Mouse (Mus musculus) v-Abl transformed pro-B cells (cell line): ENCODE data around the gene Pik3ca.

ENCODE experiments used
- in situ Hi-C, 2 experiments: fragments of 400-800 bp; cut with MboI; formaldehyde crosslinking; loops; one replicate each; pipeline ENCODE4 v1.15.1; 2025; ENCODE audit not compliant: unreplicated experiment in 2 of 2

Pik3ca gene

DNA sequence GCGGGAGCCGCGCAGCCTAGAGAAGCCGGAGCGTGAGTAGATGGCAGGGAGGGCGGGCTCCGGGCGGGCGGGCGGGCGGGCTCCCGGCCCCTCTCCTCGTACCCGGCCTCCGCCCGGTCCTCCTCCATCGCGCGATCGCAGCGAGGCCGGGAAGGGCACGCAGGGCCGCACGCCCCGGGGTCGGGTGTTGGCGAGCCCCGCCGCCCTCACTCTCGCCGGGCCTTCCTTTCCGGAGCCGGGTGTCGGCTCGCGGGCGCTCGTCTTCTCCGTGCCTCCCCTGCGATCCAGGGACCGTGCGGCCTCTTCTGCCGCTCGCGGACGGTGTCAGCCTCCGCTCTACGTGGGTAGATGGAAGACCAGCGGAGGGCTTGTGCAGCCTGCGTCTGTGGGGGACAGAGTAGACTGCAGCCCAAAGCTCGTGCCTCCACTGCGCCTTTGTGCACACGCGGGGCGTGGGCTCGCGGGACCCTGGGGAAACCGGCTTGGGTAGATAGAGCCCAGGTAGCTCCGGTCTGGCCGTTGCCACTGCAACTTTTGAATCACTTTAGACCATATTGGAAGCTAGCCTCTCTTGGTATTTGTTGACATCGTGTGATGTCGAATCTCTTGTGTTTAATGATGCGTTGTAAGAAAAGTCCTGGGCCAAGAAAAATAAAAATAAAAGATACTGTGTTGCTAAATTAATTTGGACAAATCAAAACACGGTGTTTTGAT lies at the start of gene Pik3ca:
TSS of gene Pik3ca (plus strand) at position 211 of the 714 bp plus-strand sequence.
- in situ Hi-C loops: loop anchor here (10.0 to 25.0 kb wide), 2 partner anchors 307 to 1785 kb away; partner anchors contain the start of genes Actl6a (in 1 of the 2) and Mynn (in 1 of the 2)

DNA sequence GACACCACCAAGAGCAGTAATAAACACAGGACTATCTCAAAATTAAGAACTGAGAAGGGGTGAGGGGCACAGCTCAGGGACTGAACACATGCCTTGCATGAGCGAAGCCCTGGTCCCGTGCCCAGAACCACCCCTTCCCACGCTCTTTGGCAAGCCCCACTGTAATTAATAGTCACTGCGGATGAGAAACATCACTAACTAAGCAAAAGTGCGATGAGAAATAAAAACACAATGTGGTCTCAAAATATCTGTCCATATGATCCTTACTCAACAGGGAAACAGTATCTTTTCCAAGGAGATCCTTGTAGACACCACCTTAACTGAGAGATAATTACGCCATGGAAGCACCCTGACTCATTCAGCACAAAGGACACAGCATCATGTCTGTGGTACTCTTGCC lies 49.6 kb upstream of the Pik3ca start:
- in situ Hi-C loops: loop anchor here (25.0 kb wide), 2 partner anchors 1464 to 1761 kb away; partner anchors contain the start of gene Actrt3 (in 1 of the 2)

DNA sequence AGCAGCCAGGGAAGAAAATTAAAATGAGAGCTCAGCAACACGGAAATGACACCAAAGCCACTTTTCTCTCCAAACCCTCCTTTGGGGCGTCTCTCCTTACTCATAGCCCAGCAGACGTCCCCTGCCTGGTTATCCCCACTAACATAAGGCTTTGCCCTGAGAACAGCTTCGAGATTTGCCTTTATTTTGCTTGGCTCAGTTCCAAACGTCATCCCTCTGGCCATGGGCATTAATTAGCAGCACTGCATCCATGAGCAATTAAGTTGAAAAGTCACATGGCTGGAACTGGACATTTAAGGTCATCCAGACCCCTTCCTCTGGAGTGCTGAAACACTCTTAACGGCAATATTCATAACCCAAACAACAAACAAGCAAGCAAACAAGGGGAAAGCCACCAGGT lies 36.2 kb upstream of the Pik3ca start:
- in situ Hi-C loops: no loop called here

DNA sequence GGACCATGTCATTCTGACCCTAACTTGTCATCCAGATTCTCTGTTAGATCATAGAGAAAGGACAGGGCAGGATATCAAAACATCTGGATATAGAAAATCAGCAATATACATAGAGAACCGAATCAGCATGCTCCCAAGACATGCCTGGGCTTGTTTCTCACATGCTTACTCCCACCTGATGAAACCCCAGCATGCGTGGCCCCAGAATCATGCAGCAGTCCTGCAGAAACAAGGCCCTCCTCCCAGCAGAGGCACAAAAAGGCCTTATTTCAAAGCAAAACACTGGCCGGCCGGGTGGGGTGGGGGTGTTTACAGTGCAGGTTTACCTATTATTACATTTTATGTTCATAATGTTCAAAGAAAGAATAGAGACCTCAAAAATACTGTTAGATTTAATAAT lies 33.3 kb upstream of the Pik3ca start:
- in situ Hi-C loops: no loop called here

GRCm38 (mm10) chr3:32364841-32365545 lies 32.5 kb upstream of the Pik3ca start:
- in situ Hi-C loops: no loop called here

DNA sequence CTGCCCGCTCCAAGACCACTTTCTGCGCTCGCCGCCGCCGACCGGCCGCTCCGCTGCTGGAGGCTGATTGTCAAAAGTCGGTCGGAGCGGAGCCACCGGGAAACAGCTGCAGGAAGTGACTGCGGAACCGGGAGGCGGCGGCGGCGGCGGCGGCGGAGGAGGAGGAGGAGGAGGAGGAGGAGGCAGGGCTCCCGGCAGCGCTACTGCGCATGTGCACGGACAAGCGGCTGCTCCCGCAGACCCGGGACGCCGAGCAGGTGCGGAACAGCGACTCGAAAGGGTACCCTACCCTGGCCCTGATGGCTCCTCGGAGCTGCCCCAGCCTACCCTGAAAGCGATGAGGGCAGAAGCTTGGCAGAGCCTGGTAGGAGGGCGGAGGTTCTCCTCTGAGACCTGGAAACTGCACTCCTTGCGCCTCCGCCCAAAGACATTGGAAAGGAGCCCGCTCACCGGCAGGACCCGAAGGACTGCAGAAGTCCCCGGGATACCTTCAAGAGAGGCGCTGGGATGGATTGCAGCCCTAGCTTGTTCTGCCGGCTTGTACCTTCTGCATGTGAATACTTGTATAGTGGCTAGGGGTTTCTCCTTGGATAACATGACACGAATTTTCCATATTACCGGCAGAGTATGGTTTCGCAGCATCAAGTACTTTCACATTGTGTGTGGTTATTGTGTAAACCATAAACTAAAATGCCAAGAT lies 31.8 kb upstream of the Pik3ca start, which contains the start of gene Zmat3:
TSS of gene Zmat3 (minus strand) at position 469 of the 700 bp plus-strand sequence.
- in situ Hi-C loops: no loop called here

DNA sequence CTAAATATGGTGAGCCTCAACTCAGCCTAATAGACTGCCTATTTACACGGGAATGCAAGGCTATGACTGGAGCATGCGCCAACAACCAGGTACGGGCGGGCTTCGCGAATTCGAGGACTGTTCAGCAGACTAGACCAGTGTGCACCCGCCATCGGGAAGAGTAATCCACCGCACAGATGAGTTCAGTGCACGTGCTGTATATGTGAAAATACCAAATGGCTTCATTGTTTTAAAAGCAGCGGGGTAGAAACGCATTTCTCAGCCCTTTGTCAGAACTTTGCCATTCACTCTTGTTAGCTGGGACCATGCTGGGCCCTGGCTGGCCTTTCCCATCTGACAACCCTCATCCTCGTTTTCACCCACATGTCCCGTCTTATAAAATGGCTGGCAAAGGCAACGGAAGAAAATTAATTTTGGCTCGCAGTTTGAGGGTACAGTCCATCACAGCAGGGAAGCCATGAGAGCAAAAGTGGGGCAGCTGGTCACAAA lies 31.2 kb upstream of the Pik3ca start:
- in situ Hi-C loops: no loop called here

DNA sequence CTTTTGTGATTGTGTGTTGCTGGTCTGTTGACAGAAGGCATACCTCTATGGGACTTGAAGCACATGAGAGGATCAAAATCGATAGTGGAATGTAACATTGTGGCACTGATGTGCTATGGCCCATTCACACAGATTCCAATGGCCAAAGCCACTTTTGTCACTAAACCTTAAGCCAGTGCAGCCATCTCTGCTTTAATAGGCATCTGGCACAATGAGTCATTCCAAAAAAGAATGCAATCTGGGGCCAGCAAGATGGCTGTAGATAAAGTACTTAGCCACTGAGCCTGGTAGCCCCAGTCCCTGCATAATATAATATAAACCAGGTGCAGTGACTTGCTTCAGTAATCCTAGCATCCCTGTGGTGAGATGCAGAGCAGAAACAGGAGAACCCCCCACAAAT lies 30.0 kb upstream of the Pik3ca start:
- in situ Hi-C loops: no loop called here

DNA sequence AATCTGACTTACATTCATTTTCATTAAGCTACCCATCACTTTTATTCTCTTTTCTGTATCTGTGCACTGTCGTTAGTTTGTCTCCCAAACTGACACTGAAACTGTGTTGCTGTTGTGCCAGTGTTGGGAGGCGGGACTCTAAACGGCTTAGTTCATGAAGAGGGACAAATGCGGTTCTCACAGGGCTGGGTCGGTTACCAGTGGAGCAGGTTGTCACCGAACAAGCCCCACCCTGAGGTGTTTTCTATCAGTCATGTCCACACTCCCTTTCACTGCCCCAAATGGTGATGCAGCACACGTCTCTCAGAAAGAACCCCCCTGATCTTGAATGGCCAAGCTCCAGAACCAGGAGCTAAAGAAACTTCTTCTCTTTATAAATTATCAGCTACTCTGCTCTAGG lies 25.5 kb upstream of the Pik3ca start:
- in situ Hi-C loops: loop anchor here in 1 of 2 experiments (10.0 kb wide), 1 partner anchor 133 kb away; no protein-coding TSS in a partner anchor

- in situ Hi-C loops: loop anchor here in 1 of 2 experiments (10.0 kb wide), 1 partner anchor 132 kb away; no protein-coding TSS in a partner anchor
Observed at GRCm38 (mm10) chr3:32372470-32372869, 25.0 kb upstream of the Pik3ca start.

DNA sequence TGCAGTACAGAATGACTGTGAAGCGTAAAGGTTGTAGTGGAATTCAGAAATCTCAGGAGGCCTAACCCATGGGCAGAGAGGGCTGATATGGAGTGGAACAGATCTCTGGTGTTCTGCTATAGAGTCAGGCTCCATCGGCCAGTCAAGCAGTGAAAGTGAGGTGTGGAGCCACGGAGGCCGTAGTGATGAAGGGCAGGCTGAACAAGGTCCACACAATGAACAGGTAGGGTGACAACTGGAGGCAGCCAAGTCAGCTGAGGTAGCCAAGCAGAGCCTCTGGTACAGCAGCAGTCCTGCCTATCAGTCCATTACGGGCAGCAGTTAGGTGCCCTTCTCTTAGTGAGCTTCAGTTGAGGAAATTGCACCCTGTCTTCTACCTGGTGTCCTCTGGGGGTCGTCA lies 24.2 kb upstream of the Pik3ca start:
- in situ Hi-C loops: loop anchor here in 1 of 2 experiments (10.0 kb wide), 1 partner anchor 132 kb away; no protein-coding TSS in a partner anchor

DNA sequence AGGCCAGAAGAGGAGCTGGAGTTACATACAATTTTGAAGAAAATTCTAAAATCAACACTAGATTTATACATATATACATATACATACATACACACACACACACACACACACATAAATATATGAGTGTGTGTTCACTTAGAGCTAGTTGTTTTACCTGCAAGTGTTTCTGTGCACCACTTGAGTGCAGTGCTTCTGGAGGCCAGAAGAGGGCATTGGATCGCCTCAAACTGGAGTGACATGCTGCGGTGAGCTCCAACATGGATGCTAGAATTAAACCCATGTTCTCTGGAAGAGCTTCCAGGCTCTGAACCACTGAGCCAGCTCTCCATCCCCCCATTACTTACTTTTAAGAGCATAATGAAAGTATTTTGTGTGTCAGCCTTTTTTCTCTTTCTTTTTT lies 17.6 kb upstream of the Pik3ca start:
- in situ Hi-C loops: loop anchor here (5.0 to 25.0 kb wide), 3 partner anchors 125 to 1768 kb away; partner anchors contain the start of gene Mynn (in 1 of the 2)

GRCm38 (mm10) chr3:32381556-32381955 lies 15.9 kb upstream of the Pik3ca start:
- in situ Hi-C loops: loop anchor here in 1 of 2 experiments (25.0 kb wide), 1 partner anchor 1769 kb away; the partner anchor contains the start of gene Mynn

DNA sequence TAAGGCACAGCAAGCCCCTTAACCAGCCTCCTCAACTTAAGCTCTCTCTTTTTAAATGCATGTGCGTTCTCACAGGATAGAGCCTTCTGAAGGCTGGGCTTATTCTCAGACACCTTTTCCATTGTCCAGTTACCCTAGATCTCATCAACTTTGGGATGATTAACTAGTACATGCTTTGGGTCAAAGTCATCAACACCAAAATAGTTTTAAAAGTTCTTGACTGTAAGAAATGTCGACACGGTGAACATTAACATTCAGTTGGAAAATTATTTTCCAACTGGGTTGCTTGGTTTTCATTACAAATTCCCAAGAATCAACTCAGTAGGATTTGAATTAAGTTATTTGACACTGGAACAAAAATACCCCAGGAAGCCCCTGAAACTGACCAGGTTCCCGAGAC lies 4.6 kb upstream of the Pik3ca start:
- in situ Hi-C loops: loop anchor here (10.0 to 25.0 kb wide), 2 partner anchors 312 to 1781 kb away; partner anchors contain the start of genes Actl6a (in 1 of the 2) and Mynn (in 1 of the 2)

DNA sequence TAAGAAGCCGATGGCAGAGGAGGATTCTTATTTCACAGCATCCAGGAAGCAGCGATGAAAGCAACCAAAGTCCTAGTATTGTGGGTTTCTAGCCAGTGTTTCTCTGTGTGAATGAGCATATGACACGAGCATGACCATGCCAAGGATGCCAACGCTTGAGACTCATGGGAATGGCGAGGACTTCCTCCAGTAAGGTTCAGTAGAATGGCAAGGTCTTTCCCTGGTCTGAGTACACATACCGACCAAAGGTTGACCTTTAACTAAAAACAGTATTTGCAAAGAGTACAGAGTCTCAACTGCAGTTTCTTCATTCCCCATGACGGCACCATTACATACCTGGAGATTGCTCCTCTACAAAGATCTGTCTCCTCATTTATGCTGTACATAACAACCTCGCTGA lies 3.5 kb upstream of the Pik3ca start:
- in situ Hi-C loops: loop anchor here (10.0 to 25.0 kb wide), 2 partner anchors 311 to 1782 kb away; partner anchors contain the start of genes Actl6a (in 1 of the 2) and Mynn (in 1 of the 2)

DNA sequence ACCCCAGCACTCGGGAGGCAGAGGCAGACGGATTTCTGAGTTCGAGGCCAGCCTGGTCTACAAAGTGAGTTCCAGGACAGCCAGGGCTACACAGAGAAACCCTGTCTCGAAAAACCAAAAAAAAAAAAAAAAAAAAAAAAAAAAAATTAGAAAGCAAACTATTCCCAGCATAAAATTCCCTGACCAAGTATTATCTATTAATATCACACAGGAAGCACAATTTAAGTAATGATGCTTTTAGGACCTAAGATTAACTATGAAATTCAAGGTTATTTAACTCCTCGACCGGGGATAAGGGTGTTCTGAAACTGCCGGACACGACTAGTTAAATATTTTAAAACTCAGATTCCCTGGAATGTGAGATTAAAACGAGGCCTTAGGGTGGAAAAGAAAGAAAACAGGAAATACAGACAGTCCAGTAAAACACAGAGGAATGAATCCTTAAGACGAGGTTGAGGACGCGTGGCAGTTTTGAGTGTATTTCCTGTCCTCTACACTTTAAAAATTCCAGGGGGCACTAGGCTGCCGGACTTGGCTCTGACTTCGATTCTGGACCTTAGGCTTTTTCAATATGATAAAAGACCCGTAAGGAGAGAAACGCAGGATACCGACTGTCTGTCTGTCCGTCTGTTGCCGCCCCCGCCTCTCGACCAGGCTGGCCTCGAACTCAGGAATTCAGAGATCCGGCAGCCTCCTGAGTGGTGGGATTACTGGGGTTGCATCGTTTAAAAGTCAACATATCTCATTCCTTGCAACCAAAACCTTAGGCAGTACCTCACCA lies 1.5 kb upstream of the Pik3ca start:
- in situ Hi-C loops: loop anchor here (10.0 to 25.0 kb wide), 2 partner anchors 309 to 1784 kb away; partner anchors contain the start of genes Actl6a (in 1 of the 2) and Mynn (in 1 of the 2)

DNA sequence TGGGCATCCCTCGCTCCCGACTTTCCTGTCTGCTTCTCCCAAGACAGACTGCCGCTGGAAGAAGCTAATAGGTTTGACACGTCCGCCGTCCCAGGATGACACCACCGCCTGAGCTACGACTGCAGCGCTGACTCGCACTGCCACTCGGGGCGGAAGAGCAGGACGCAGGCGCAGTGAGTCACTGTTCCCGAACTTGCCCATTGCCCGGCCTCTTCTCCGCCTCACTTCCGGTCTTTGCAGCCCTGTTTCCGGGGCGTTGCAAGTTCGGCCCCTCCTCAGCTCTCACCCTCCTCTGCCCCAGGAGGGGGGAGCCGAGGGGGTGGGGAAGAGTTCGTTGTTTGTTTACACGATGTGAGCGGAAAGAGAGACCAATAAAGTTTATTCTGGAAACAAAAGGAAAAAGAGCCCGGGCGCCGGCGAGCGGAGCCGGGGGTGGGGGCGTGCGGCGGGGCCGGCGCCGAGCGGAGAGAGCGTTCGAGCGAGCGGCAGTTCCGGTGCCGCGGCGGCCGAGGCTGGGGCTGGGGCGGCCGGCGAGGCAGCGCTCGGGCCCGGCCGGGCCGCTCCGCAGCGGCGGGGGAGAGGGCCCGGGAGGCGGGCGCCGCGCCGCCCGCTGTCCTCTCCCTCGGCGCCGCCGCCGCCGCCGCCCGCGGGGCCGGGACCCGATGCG lies 544 bp upstream of the Pik3ca start:
- in situ Hi-C loops: loop anchor here (10.0 to 25.0 kb wide), 2 partner anchors 308 to 1785 kb away; partner anchors contain the start of genes Actl6a (in 1 of the 2) and Mynn (in 1 of the 2)

DNA sequence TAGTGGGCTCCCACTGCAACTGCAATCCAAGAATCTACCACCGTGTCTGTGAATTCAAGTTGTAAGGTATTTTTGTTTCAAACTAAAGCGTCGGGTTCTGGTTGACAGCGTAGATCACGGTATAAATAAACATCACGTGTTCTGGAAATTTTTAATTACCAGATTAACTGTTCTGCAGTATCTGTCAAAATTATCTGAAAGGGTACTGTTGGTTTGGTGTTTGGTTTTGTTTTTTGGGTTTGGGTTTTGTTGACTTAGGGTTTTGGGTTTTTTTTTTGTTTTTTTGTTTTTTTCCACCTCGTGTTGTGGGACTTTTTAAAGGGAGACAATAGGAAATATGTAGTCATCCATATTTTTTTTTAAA lies 686 bp downstream of the Pik3ca start:
- in situ Hi-C loops: loop anchor here (10.0 to 25.0 kb wide), 2 partner anchors 307 to 1786 kb away; partner anchors contain the start of genes Actl6a (in 1 of the 2) and Mynn (in 1 of the 2)
